Mouse (Mus musculus): Measurements from ENCODE around the gene Tcea2.
A peak's percentile ranks its signal among the peaks of the same experiment; 100 is the strongest.

Gene Tcea2

DNA sequence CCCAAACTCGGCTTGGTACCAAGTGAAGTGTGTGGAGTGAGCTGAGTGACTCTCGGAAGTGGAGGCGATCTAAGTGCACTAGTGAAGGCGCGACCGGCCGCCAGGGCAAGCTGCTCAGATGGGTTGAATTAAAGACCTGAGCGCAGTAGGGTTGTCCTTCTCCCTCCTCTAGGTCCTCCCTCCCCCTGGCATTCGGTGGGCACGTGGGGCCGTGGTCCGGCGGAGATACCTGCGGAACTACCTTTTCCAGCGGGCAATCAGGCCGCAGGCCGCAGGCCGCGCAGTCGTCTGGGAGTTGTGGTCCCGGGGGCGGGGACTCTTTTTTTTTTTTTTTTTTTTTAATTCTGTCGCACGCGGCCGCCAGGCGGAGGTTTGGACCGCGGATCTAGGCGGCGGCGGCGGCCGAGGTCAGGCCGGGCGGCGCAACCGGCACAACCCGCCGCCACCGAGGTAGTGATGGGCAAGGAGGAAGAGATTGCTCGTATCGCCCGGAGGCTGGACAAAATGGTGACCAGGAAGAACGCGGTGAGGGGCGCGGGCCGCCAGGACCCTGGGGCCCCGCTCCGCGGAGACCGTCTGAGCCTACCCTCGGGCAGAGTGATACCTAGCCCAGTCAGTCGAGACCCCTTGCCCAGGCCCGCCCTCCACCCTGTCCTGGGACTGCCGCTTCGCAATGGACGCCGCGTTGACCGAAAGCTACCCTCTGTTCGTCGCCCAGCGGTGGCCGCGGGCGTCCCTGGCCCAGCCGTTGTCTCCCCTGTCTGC lies at the start of gene Tcea2:
Tcea2 (plus strand) TSS at position 360 of the 765 bp plus-strand sequence.
- peak in 1 of 2 experiments; percentile 45 for DNase-seq (ENCODE audit: low read depth in 1 of 2, low spot score in 2 of 2)

GRCm38 (mm10) chr2:181632624-181633023 lies 47.5 kb upstream of the Tcea2 start:
- DNase-seq (ENCODE audit: low read depth in 1 of 2, low spot score in 2 of 2), result no peak

- no peak for DNase-seq (ENCODE audit: low read depth in 1 of 2, low spot score in 2 of 2)
These were observed 44.2 kb upstream of the Tcea2 start for GRCm38 (mm10) chr2:181635865-181636264.

DNA sequence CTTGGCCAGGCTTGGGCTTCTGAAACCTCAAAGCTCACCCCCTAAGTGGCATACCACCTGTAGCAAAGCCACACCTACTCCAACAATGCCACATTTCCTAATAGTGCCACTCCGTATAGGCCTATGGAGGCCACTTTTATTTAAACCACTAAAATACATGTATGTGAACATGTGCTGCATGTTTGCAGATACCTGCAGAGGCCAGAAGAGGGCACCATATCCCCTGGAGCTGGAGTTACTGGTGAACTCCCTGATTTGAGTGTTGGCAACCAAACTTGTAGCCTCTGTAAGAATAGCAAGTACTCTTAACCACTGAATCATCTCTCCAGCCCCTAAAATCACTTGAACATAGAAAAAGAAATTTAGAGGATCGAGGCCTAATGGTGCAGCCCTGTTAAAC lies 35.7 kb upstream of the Tcea2 start:
- DNase-seq (ENCODE audit: low read depth in 1 of 2, low spot score in 2 of 2), result peak in 1 of 2 experiments; percentile 13

- DNase-seq (ENCODE audit: low read depth in 1 of 2, low spot score in 2 of 2), result no peak
These were observed 34.4 kb upstream of the Tcea2 start for GRCm38 (mm10) chr2:181645666-181646065.

DNA sequence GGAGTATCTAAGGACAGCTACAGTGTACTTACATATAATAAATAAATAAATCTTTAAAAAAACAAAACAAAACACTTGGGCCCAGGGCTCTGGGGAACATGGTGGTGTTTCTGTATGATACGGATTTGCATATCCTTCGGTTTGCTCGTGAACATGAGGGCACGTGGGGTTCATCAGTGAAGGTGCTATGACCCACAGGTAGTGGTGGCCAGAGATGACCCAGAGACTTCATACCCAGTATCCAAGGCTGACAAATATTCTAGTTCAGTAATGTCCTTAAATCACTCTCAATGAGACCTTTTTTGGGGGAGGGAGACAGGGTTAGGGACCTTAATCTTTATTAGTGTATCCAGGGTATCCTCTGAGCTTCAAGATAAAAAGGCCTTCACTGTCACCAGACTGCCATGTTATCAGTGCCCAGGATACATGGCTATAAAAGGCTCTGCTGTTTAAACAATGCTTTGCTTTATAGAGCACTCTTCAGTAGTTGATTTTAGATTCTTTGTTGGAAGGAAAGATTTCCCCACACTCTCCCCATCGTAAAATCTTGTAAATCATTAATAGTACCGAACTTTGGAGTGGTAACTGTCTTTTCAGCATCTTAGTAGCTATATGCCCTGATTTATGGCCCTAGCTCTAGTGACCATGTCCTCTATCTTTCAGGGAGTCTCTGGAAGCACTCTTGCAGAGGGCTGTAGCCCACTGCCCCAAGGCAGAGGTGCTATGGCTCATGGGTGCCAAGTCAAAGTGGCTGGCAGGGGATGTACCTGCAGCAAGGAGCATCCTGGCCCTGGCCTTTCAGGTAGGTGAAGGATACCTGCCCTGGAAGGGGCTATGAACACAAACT lies 33.3 kb upstream of the Tcea2 start:
- DNase-seq (ENCODE audit: low read depth in 1 of 2, low spot score in 2 of 2), result no peak

DNA sequence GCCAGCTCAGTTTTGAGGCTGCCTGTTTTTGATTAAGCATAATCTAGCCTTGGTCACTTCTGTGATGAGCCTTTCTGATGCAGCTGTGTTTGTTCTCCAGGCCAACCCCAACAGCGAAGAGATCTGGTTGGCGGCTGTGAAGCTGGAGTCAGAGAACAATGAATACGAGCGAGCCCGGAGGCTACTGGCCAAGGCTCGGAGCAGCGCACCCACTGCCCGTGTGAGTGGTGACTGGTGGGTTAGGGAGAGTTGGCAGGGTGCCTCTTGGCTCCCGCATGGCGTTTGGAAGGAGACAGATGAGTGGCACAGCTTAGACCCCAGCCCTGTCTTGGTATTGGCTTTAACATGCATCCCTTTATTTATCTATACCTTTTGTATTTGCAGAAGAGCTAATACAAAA lies 31.2 kb upstream of the Tcea2 start:
- no peak for DNase-seq (ENCODE audit: low read depth in 1 of 2, low spot score in 2 of 2)

DNA sequence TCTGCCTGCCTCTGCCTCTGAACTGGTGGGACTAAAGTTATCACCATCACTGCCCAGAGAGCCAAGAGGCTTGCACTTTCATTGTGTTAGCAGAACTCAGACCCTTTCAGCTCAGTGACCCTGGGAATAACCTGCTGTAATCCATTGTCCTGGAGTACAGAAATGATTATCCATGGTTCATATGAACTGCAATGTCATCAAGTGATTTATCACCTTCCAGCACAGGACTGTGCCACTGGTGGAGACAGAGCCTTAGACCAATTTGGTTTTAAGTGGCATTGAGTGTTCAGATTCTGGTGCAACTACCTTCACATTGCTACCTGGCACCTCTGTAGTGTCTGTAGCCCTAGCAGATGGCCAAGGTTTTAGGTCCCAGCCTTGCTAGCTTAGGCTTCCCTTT lies 27.0 kb upstream of the Tcea2 start:
- DNase-seq (ENCODE audit: low read depth in 1 of 2, low spot score in 2 of 2), result no peak

GRCm38 (mm10) chr2:181653523-181653922 lies 26.6 kb upstream of the Tcea2 start:
- DNase-seq (ENCODE audit: low read depth in 1 of 2, low spot score in 2 of 2), result no peak

GRCm38 (mm10) chr2:181656734-181657133 lies 23.4 kb upstream of the Tcea2 start, which contains the start of gene Gm29797:
TSS of gene Gm29797 (plus strand) at chr2:181657034.
- no peak for DNase-seq (ENCODE audit: low read depth in 1 of 2, low spot score in 2 of 2)

DNA sequence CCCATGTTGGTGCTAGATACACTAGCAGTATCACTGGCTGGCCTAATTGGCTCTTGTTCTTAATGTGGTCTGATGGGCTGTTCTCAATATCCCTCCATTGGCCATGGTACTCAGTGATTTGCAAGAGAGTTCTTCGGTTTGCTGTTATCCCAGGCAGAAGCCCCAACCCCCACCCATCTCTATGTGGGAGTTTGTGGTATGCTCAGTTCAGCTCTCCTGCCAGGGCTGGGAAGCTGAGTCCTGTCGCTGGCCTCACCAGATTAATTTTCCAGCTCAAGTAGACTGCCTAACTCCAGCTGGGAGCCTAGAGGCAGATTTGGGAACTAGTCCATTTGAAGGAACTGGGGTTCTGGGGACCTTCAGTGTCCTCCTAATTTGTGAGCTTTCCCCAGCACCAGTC lies 22.7 kb upstream of the Tcea2 start:
- DNase-seq (ENCODE audit: low read depth in 1 of 2, low spot score in 2 of 2), result no peak

GRCm38 (mm10) chr2:181658528-181658927 lies 21.6 kb upstream of the Tcea2 start:
- no peak for DNase-seq (ENCODE audit: low read depth in 1 of 2, low spot score in 2 of 2)

- DNase-seq (ENCODE audit: low read depth in 1 of 2, low spot score in 2 of 2), result no peak
These were observed 21.1 kb upstream of the Tcea2 start for GRCm38 (mm10) chr2:181658930-181659555.

- peak; percentile 46 to 63 for DNase-seq (ENCODE audit: low read depth in 1 of 2, low spot score in 2 of 2)
These were observed 20.5 kb upstream of the Tcea2 start for GRCm38 (mm10) chr2:181659609-181660055.

- DNase-seq (ENCODE audit: low read depth in 1 of 2, low spot score in 2 of 2), result no peak
These were observed 17.4 kb upstream of the Tcea2 start for GRCm38 (mm10) chr2:181662620-181663297.

DNA sequence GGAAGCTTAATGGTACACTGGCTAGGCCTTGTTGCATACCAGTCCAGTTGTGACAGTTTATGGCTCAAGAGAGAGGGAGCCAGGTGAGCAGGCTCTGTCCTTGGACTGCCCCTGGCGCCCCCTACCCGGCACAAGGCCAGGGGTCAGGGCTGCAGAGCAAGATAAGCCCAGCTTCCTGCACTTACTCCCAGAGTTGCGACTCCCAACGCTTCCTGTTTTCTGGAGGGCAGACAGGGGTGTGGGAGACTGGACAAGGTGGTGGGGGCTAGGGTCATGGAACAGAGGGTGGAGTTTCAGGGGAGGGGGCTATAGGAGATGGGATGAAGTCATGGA lies 16.8 kb upstream of the Tcea2 start:
- DNase-seq (ENCODE audit: low read depth in 1 of 2, low spot score in 2 of 2), result no peak

GRCm38 (mm10) chr2:181670285-181670912 lies 9.7 kb upstream of the Tcea2 start:
- no peak for DNase-seq (ENCODE audit: low read depth in 1 of 2, low spot score in 2 of 2)

DNA sequence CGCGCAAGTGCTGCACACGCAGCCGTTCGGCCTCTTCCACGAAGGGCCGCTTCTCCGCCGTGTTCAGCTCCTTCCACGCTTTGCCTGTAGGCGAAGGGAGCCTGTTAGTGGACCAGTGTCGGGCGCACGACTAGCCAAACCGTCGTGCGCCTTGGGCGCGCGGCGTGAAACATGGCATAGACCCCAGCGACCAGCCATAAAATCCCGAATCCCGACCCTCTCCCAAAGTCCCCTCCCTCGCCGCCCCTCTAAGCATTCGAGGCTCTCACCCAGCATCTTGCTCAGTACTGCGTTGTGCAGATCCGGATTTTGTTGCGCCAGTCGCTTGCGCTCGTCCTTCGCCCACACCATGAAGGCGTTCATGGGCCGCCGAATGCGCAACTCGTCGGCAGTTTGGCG lies 9.2 kb upstream of the Tcea2 start:
- DNase-seq (ENCODE audit: low read depth in 1 of 2, low spot score in 2 of 2), result no peak

- DNase-seq (ENCODE audit: low read depth in 1 of 2, low spot score in 2 of 2), result no peak
These were observed 8.8 kb upstream of the Tcea2 start, which contains the start of gene Sox18 for GRCm38 (mm10) chr2:181671326-181671725. TSS of gene Sox18 (minus strand) at chr2:181671640.

DNA sequence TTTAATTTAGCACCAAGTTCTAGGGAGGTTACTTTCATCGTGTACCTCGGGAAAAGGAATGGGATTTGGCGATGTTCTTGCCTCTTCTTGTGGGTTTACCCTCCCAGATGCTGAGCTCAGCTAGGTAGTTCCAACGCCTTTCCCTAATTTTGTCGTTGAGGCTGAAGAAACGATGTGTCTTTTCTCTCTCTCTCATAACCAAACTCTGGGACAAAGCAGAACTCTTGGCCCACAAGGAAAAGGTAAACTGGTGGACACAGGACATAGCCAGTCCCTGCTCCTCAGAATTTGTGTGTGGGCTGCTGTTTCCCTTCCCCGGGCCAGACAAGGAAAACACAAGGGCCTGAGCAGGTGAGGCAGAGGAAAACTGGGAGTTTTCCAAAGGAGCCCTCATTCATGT lies 8.1 kb upstream of the Tcea2 start:
- DNase-seq (ENCODE audit: low read depth in 1 of 2, low spot score in 2 of 2), result no peak

- no peak for DNase-seq (ENCODE audit: low read depth in 1 of 2, low spot score in 2 of 2)
These were observed 6.6 kb upstream of the Tcea2 start for GRCm38 (mm10) chr2:181673501-181673900.

All from monocyte, adult 2 months (primary cell).